Mouse (Mus musculus): ENCODE data around the gene Kif26b. TPM values are rescaled to one million over a fixed set of nuclear protein-coding genes. Genes with fewer than 3 reads are reported as not detected.

Gene Kif26b
- polyA plus RNA-seq, 1 experiment from 2014 or later = 8.7 TPM

GRCm38 (mm10) chr1:178779742-178780141 is 250.8 kb downstream of the Kif26b start:
- Histone ChIP-seq H3K27me3 (replicated peaks; ENCODE audit: control insufficient read depth, insufficient read depth, low read length) (no peaks in the 10 kb centered on the region), H3K27ac (ENCODE audit: low read depth, low read length) (no peak overlapping the region), H3K4me1 (ENCODE audit: control insufficient read depth, insufficient read depth, low read depth, low read length) (no peaks in the 10 kb centered on the region), H3K4me3 (ENCODE audit: low read length) (no peak overlapping the region), H3K9ac (ENCODE audit: low read depth, low read length) (no peak overlapping the region), H3K9me3 (ENCODE audit: control insufficient read depth, low read length) (0 out of 2 replicates have a peak, but pooled peaks cover 2% of the 10 kb centered on the region), H3K36me3 (ENCODE audit: control insufficient read depth, insufficient read depth, low read length) (no peaks in the 10 kb centered on the region), H3K4me2 (ENCODE audit: low read length) (no peak overlapping the region)
- WGBS = 26% methylated on average over 2 of the region's 2 CpGs
- ATAC-seq = no peak

- H3K4me3 ChIP-seq (ENCODE audit: low read length) = no peak overlapping the region
- no peaks in the 10 kb centered on the region for H3K27me3 ChIP-seq (replicated peaks; ENCODE audit: control insufficient read depth, insufficient read depth, low read length)
- H3K36me3 ChIP-seq (ENCODE audit: control insufficient read depth, insufficient read depth, low read length) = no peaks in the 10 kb centered on the region
- no peak for ATAC-seq
- no peak overlapping the region for H3K9ac ChIP-seq (ENCODE audit: low read depth, low read length)
- H3K27ac ChIP-seq (ENCODE audit: low read depth, low read length) = no peak overlapping the region
- WGBS = 95% methylated on average over 6 of the region's 6 CpGs
- no peaks in the 10 kb centered on the region for H3K9me3 ChIP-seq (ENCODE audit: control insufficient read depth, low read length)
- no peaks in the 10 kb centered on the region for H3K4me1 ChIP-seq (ENCODE audit: control insufficient read depth, insufficient read depth, low read depth, low read length)
- no peak overlapping the region for H3K4me2 ChIP-seq (ENCODE audit: low read length)
These were observed 255.1 kb downstream of the Kif26b start for GRCm38 (mm10) chr1:178784043-178784442.

- H3K9me3 ChIP-seq (ENCODE audit: control insufficient read depth, low read length) = no peaks in the 10 kb centered on the region
- no peak overlapping the region for H3K4me2 ChIP-seq (ENCODE audit: low read length)
- no peak overlapping the region for H3K27ac ChIP-seq (ENCODE audit: low read depth, low read length)
- no peaks in the 10 kb centered on the region for H3K27me3 ChIP-seq (replicated peaks; ENCODE audit: control insufficient read depth, insufficient read depth, low read length)
- H3K9ac ChIP-seq (ENCODE audit: low read depth, low read length) = no peak overlapping the region
- H3K4me1 ChIP-seq (ENCODE audit: control insufficient read depth, insufficient read depth, low read depth, low read length) = no peaks in the 10 kb centered on the region
- no peak overlapping the region for H3K4me3 ChIP-seq (ENCODE audit: low read length)
- ATAC-seq = no peak
- 61% methylated on average over 1 of the region's 1 CpGs for WGBS
- no peaks in the 10 kb centered on the region for H3K36me3 ChIP-seq (ENCODE audit: control insufficient read depth, insufficient read depth, low read length)
These were observed 262.3 kb downstream of the Kif26b start for GRCm38 (mm10) chr1:178791266-178791665.

- Histone ChIP-seq H3K9ac (ENCODE audit: low read depth, low read length) (no peak overlapping the region), H3K27ac (ENCODE audit: low read depth, low read length) (no peak overlapping the region), H3K4me3 (ENCODE audit: low read length) (no peak overlapping the region), H3K36me3 (ENCODE audit: control insufficient read depth, insufficient read depth, low read length) (no peaks in the 10 kb centered on the region), H3K9me3 (ENCODE audit: control insufficient read depth, low read length) (no peaks in the 10 kb centered on the region), H3K4me1 (ENCODE audit: control insufficient read depth, insufficient read depth, low read depth, low read length) (no peaks in the 10 kb centered on the region), H3K27me3 (replicated peaks; ENCODE audit: control insufficient read depth, insufficient read depth, low read length) (no peaks in the 10 kb centered on the region), H3K4me2 (ENCODE audit: low read length) (no peak overlapping the region)
- WGBS = 90% methylated on average over 5 of the region's 5 CpGs
- no peak for ATAC-seq
These were observed 263.8 kb downstream of the Kif26b start for GRCm38 (mm10) chr1:178792726-178793125.

- Histone ChIP-seq H3K27ac (ENCODE audit: low read depth, low read length) (no peak overlapping the region), H3K4me1 (ENCODE audit: control insufficient read depth, insufficient read depth, low read depth, low read length) (peaks cover 11% of the 10 kb centered on the region), H3K27me3 (replicated peaks; ENCODE audit: control insufficient read depth, insufficient read depth, low read length) (no peaks in the 10 kb centered on the region), H3K36me3 (ENCODE audit: control insufficient read depth, insufficient read depth, low read length) (no peaks in the 10 kb centered on the region), H3K4me3 (ENCODE audit: low read length) (no peak overlapping the region), H3K4me2 (ENCODE audit: low read length) (no peak overlapping the region), H3K9ac (ENCODE audit: low read depth, low read length) (no peak overlapping the region), H3K9me3 (ENCODE audit: control insufficient read depth, low read length) (no peaks in the 10 kb centered on the region)
- 94% methylated on average over 7 of the region's 7 CpGs for WGBS
- no peak for ATAC-seq
These were observed 265.9 kb downstream of the Kif26b start for GRCm38 (mm10) chr1:178794866-178795265.

- Histone ChIP-seq H3K27ac (ENCODE audit: low read depth, low read length) (no peak overlapping the region), H3K4me2 (ENCODE audit: low read length) (no peak overlapping the region), H3K4me3 (ENCODE audit: low read length) (no peak overlapping the region), H3K27me3 (replicated peaks; ENCODE audit: control insufficient read depth, insufficient read depth, low read length) (no peaks in the 10 kb centered on the region), H3K36me3 (ENCODE audit: control insufficient read depth, insufficient read depth, low read length) (no peaks in the 10 kb centered on the region), H3K9ac (ENCODE audit: low read depth, low read length) (no peak overlapping the region), H3K4me1 (ENCODE audit: control insufficient read depth, insufficient read depth, low read depth, low read length) (peaks cover 12% of the 10 kb centered on the region), H3K9me3 (ENCODE audit: control insufficient read depth, low read length) (no peaks in the 10 kb centered on the region)
- no peak for ATAC-seq
- WGBS = 91% methylated on average over 2 of the region's 2 CpGs
These were observed 268.5 kb downstream of the Kif26b start for GRCm38 (mm10) chr1:178797388-178797787.

GRCm38 (mm10) chr1:178798333-178798732 is 269.4 kb downstream of the Kif26b start:
- Histone ChIP-seq H3K4me3 (ENCODE audit: low read length) (peak overlapping the region; percentile 20), H3K27me3 (replicated peaks; ENCODE audit: control insufficient read depth, insufficient read depth, low read length) (no peaks in the 10 kb centered on the region), H3K27ac (ENCODE audit: low read depth, low read length) (peak overlapping the region; percentile 26; the same call in 1 of the 2 replicates), H3K9ac (ENCODE audit: low read depth, low read length) (0 out of 2 replicates have a peak overlapping the region, but pooled peaks have one; percentile 18), H3K4me2 (ENCODE audit: low read length) (peak overlapping the region; percentile 52), H3K36me3 (ENCODE audit: control insufficient read depth, insufficient read depth, low read length) (no peaks in the 10 kb centered on the region), H3K4me1 (ENCODE audit: control insufficient read depth, insufficient read depth, low read depth, low read length) (peaks cover 12% of the 10 kb centered on the region), H3K9me3 (ENCODE audit: control insufficient read depth, low read length) (no peaks in the 10 kb centered on the region)
- WGBS = under 1% methylated on average over 5 of the region's 5 CpGs
- ATAC-seq = peak; percentile 66

- H3K27ac ChIP-seq (ENCODE audit: low read depth, low read length) = no peak overlapping the region
- H3K4me2 ChIP-seq (ENCODE audit: low read length) = peak overlapping the region; percentile 52
- H3K4me3 ChIP-seq (ENCODE audit: low read length) = peak overlapping the region; percentile 20
- no peaks in the 10 kb centered on the region for H3K27me3 ChIP-seq (replicated peaks; ENCODE audit: control insufficient read depth, insufficient read depth, low read length)
- no peak overlapping the region for H3K9ac ChIP-seq (ENCODE audit: low read depth, low read length)
- no peaks in the 10 kb centered on the region for H3K36me3 ChIP-seq (ENCODE audit: control insufficient read depth, insufficient read depth, low read length)
- H3K9me3 ChIP-seq (ENCODE audit: control insufficient read depth, low read length) = no peaks in the 10 kb centered on the region
- WGBS = 61% methylated on average over 8 of the region's 8 CpGs
- peaks cover 12% of the 10 kb centered on the region for H3K4me1 ChIP-seq (ENCODE audit: control insufficient read depth, insufficient read depth, low read depth, low read length)
- ATAC-seq = no peak
These were observed 270.0 kb downstream of the Kif26b start for GRCm38 (mm10) chr1:178798886-178799285.

- no peak overlapping the region for H3K27ac ChIP-seq (ENCODE audit: low read depth, low read length)
- H3K36me3 ChIP-seq (ENCODE audit: control insufficient read depth, insufficient read depth, low read length) = no peaks in the 10 kb centered on the region
- H3K4me2 ChIP-seq (ENCODE audit: low read length) = peak overlapping the region; percentile 13; the same call in 1 of the 2 replicates
- no peak overlapping the region for H3K9ac ChIP-seq (ENCODE audit: low read depth, low read length)
- no peak overlapping the region for H3K4me3 ChIP-seq (ENCODE audit: low read length)
- H3K27me3 ChIP-seq (replicated peaks; ENCODE audit: control insufficient read depth, insufficient read depth, low read length) = no peaks in the 10 kb centered on the region
- WGBS = 57% methylated on average over 11 of the region's 11 CpGs
- no peaks in the 10 kb centered on the region for H3K9me3 ChIP-seq (ENCODE audit: control insufficient read depth, low read length)
- ATAC-seq = no peak
- peaks cover 12% of the 10 kb centered on the region for H3K4me1 ChIP-seq (ENCODE audit: control insufficient read depth, insufficient read depth, low read depth, low read length)
These were observed 271.1 kb downstream of the Kif26b start for GRCm38 (mm10) chr1:178799836-178800552.

Data from hindbrain, embryonic 16.5 days (tissue).